Mouse (Mus musculus): ENCODE measurements around the gene Sh3bp5. TPM values are rescaled to one million over a fixed set of nuclear protein-coding genes. Genes with fewer than 3 reads are reported as not detected.

Sh3bp5 gene
- polyA plus RNA-seq, 1 experiment from 2014 or later = 29.9 TPM

- Histone ChIP-seq H3K27ac (ENCODE audit: poor library complexity, severe bottlenecking) (no peak overlapping the region), H3K4me1 (replicated peaks) (peaks cover 72% of the 10 kb centered on the region), H3K36me3 (0 out of 2 replicates have a peak, but pooled peaks cover 6% of the 10 kb centered on the region), H3K4me2 (no peak overlapping the region), H3K27me3 (replicated peaks) (no peaks in the 10 kb centered on the region), H3K9ac (no peak overlapping the region), H3K9me3 (replicated peaks) (peaks cover 8% of the 10 kb centered on the region), H3K4me3 (no peak overlapping the region)
- WGBS = 76% methylated on average over 3 of the region's 3 CpGs
- no peak for ATAC-seq (ENCODE audit: insufficient number of reproducible peaks, low FRiP score)
Measured at GRCm38 (mm10) chr14:31399271-31399670, 36.6 kb downstream of the Sh3bp5 start.

GRCm38 (mm10) chr14:31398819-31399218 is 37.1 kb downstream of the Sh3bp5 start:
- peaks cover 72% of the 10 kb centered on the region for H3K4me1 ChIP-seq (replicated peaks)
- H3K36me3 ChIP-seq = 0 out of 2 replicates have a peak, but pooled peaks cover 6% of the 10 kb centered on the region
- no peak overlapping the region for H3K27ac ChIP-seq (ENCODE audit: poor library complexity, severe bottlenecking)
- no peaks in the 10 kb centered on the region for H3K27me3 ChIP-seq (replicated peaks)
- no peak overlapping the region for H3K9ac ChIP-seq
- no peak overlapping the region for H3K4me3 ChIP-seq
- H3K9me3 ChIP-seq (replicated peaks) = peaks cover 8% of the 10 kb centered on the region
- H3K4me2 ChIP-seq = no peak overlapping the region
- ATAC-seq (ENCODE audit: insufficient number of reproducible peaks, low FRiP score) = no peak
- WGBS = 92% methylated on average over 11 of the region's 11 CpGs

- no peak for ATAC-seq (ENCODE audit: insufficient number of reproducible peaks, low FRiP score)
- no peak overlapping the region for H3K4me3 ChIP-seq
- peaks cover 72% of the 10 kb centered on the region for H3K4me1 ChIP-seq (replicated peaks)
- H3K9ac ChIP-seq = no peak overlapping the region
- no peaks in the 10 kb centered on the region for H3K27me3 ChIP-seq (replicated peaks)
- 74% methylated on average over 9 of the region's 9 CpGs for WGBS
- H3K27ac ChIP-seq (ENCODE audit: poor library complexity, severe bottlenecking) = peak overlapping the region; percentile 33
- H3K4me2 ChIP-seq = no peak overlapping the region
- H3K9me3 ChIP-seq (replicated peaks) = peaks cover 8% of the 10 kb centered on the region
- 0 out of 2 replicates have a peak, but pooled peaks cover 6% of the 10 kb centered on the region for H3K36me3 ChIP-seq
Measured at GRCm38 (mm10) chr14:31397791-31398595, 37.9 kb downstream of the Sh3bp5 start.

DNA sequence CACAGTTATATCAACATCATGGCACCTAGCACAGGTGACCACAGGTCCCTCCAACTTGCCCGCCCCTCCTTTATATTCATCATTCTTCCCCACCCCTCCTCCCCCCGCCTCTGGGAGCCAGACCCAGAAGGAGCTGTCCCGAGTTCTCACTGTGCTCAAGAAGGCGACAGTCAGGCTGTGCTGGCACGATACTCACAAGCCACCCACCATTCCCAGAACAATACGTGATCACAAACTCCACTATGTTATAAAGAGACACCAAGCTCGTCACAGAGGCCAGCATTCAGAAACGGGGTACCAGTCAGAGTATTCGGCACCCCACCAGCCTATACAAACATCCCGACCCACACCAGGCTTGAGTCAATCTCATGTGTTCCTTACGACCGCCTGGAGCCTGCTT is 38.5 kb downstream of the Sh3bp5 start:
- Histone ChIP-seq H3K27ac (ENCODE audit: poor library complexity, severe bottlenecking) (peak overlapping the region; percentile 33), H3K4me2 (no peak overlapping the region), H3K27me3 (replicated peaks) (no peaks in the 10 kb centered on the region), H3K4me3 (no peak overlapping the region), H3K9ac (no peak overlapping the region), H3K9me3 (replicated peaks) (peaks cover 8% of the 10 kb centered on the region), H3K4me1 (replicated peaks) (peaks cover 72% of the 10 kb centered on the region), H3K36me3 (0 out of 2 replicates have a peak, but pooled peaks cover 6% of the 10 kb centered on the region)
- ATAC-seq (ENCODE audit: insufficient number of reproducible peaks, low FRiP score) = no peak
- 76% methylated on average over 12 of the region's 12 CpGs for WGBS

GRCm38 (mm10) chr14:31396428-31396827 is 39.5 kb downstream of the Sh3bp5 start:
- H3K9ac ChIP-seq = no peak overlapping the region
- H3K9me3 ChIP-seq (replicated peaks) = peaks cover 8% of the 10 kb centered on the region
- 0 out of 2 replicates have a peak, but pooled peaks cover 6% of the 10 kb centered on the region for H3K36me3 ChIP-seq
- H3K4me2 ChIP-seq = no peak overlapping the region
- no peak for ATAC-seq (ENCODE audit: insufficient number of reproducible peaks, low FRiP score)
- H3K4me1 ChIP-seq (replicated peaks) = peaks cover 69% of the 10 kb centered on the region
- no peaks in the 10 kb centered on the region for H3K27me3 ChIP-seq (replicated peaks)
- 86% methylated on average over 2 of the region's 2 CpGs for WGBS
- no peak overlapping the region for H3K27ac ChIP-seq (ENCODE audit: poor library complexity, severe bottlenecking)
- H3K4me3 ChIP-seq = no peak overlapping the region

- H3K27me3 ChIP-seq (replicated peaks) = 0 out of 2 replicates have a peak, but pooled peaks cover 3% of the 10 kb centered on the region
- no peak overlapping the region for H3K9ac ChIP-seq
- H3K4me2 ChIP-seq = no peak overlapping the region
- H3K4me1 ChIP-seq (replicated peaks) = peaks cover 61% of the 10 kb centered on the region
- no peak for ATAC-seq (ENCODE audit: insufficient number of reproducible peaks, low FRiP score)
- H3K9me3 ChIP-seq (replicated peaks) = peaks cover 8% of the 10 kb centered on the region
- 0 out of 2 replicates have a peak, but pooled peaks cover 6% of the 10 kb centered on the region for H3K36me3 ChIP-seq
- WGBS = 86% methylated on average over 7 of the region's 7 CpGs
- H3K27ac ChIP-seq (ENCODE audit: poor library complexity, severe bottlenecking) = no peak overlapping the region
- no peak overlapping the region for H3K4me3 ChIP-seq
Measured at GRCm38 (mm10) chr14:31395629-31396199, 40.2 kb downstream of the Sh3bp5 start.

GRCm38 (mm10) chr14:31394822-31395532 is 40.9 kb downstream of the Sh3bp5 start:
- 0 out of 2 replicates have a peak, but pooled peaks cover 3% of the 10 kb centered on the region for H3K27me3 ChIP-seq (replicated peaks)
- 0 out of 2 replicates have a peak overlapping the region, but pooled peaks have one; percentile 1 for H3K4me2 ChIP-seq
- no peak overlapping the region for H3K4me3 ChIP-seq
- 83% methylated on average over 9 of the region's 9 CpGs for WGBS
- peaks cover 8% of the 10 kb centered on the region for H3K9me3 ChIP-seq (replicated peaks)
- H3K9ac ChIP-seq = no peak overlapping the region
- no peak for ATAC-seq (ENCODE audit: insufficient number of reproducible peaks, low FRiP score)
- H3K27ac ChIP-seq (ENCODE audit: poor library complexity, severe bottlenecking) = peak overlapping the region; percentile 43; the same call in 1 of the 2 replicates
- peaks cover 54% of the 10 kb centered on the region for H3K4me1 ChIP-seq (replicated peaks)
- 0 out of 2 replicates have a peak, but pooled peaks cover 6% of the 10 kb centered on the region for H3K36me3 ChIP-seq

- Histone ChIP-seq H3K4me1 (replicated peaks) (peaks cover 48% of the 10 kb centered on the region), H3K27me3 (replicated peaks) (0 out of 2 replicates have a peak, but pooled peaks cover 3% of the 10 kb centered on the region), H3K4me3 (no peak overlapping the region), H3K36me3 (0 out of 2 replicates have a peak, but pooled peaks cover 6% of the 10 kb centered on the region), H3K9me3 (replicated peaks) (peaks cover 8% of the 10 kb centered on the region), H3K27ac (ENCODE audit: poor library complexity, severe bottlenecking) (peak overlapping the region; percentile 43; the same call in 1 of the 2 replicates), H3K4me2 (peak overlapping the region; percentile 1; the same call in 1 of the 2 replicates), H3K9ac (peak overlapping the region; percentile 55)
- ATAC-seq (ENCODE audit: insufficient number of reproducible peaks, low FRiP score) = no peak
- WGBS = 47% methylated on average over 7 of the region's 7 CpGs
Measured at GRCm38 (mm10) chr14:31393936-31394630, 41.8 kb downstream of the Sh3bp5 start.

GRCm38 (mm10) chr14:31393546-31393890 is 42.4 kb downstream of the Sh3bp5 start:
- Histone ChIP-seq H3K27me3 (replicated peaks) (0 out of 2 replicates have a peak, but pooled peaks cover 3% of the 10 kb centered on the region), H3K27ac (ENCODE audit: poor library complexity, severe bottlenecking) (no peak overlapping the region), H3K4me2 (no peak overlapping the region), H3K9me3 (replicated peaks) (peaks cover 8% of the 10 kb centered on the region), H3K36me3 (0 out of 2 replicates have a peak, but pooled peaks cover 6% of the 10 kb centered on the region), H3K9ac (no peak overlapping the region), H3K4me3 (no peak overlapping the region), H3K4me1 (replicated peaks) (peaks cover 52% of the 10 kb centered on the region)
- ATAC-seq (ENCODE audit: insufficient number of reproducible peaks, low FRiP score) = no peak
- 47% methylated on average over 3 of the region's 3 CpGs for WGBS

DNA sequence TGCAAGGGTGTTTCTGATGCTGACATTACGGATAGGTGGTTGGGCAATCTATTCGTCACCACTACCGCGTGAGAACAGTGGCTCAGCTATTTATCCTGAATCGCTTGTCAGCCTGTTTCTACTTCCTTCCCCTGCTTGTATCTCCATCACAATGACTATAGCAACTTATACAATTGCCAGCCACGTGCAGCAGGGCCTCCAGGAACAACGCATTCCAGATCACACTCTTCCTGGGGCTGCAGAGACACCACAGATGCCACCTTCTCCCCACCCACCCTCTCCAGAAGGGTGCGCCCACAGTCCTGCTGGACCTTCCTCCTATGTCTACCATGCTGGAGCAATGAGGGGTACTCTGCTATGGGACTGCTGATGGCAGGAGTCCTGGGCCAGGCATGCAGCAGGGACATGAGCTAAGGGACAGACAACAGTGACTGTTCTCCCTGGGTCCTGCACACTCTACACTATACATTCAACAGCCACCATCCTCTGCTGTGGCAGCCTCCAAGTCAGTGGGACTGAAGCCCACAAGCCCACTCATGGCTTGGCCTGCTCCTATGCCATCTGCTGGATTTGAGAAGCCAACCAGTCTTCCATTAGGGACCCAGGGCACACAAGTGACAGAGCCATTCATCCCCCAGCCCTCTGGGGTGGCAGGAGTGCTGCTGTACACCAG is 42.9 kb downstream of the Sh3bp5 start:
- H3K27ac ChIP-seq (ENCODE audit: poor library complexity, severe bottlenecking) = peak overlapping the region; percentile 6; the same call in 1 of the 2 replicates
- ATAC-seq (ENCODE audit: insufficient number of reproducible peaks, low FRiP score) = no peak
- H3K9me3 ChIP-seq (replicated peaks) = peaks cover 8% of the 10 kb centered on the region
- H3K4me2 ChIP-seq = no peak overlapping the region
- WGBS = 35% methylated on average over 8 of the region's 8 CpGs
- peaks cover 54% of the 10 kb centered on the region for H3K4me1 ChIP-seq (replicated peaks)
- H3K36me3 ChIP-seq = 0 out of 2 replicates have a peak, but pooled peaks cover 6% of the 10 kb centered on the region
- no peak overlapping the region for H3K4me3 ChIP-seq
- H3K9ac ChIP-seq = no peak overlapping the region
- 0 out of 2 replicates have a peak, but pooled peaks cover 3% of the 10 kb centered on the region for H3K27me3 ChIP-seq (replicated peaks)

All from heart, embryonic 12.5 days (tissue).